Mouse (Mus musculus) megakaryocyte-erythroid progenitor cell, adult 5-6 weeks (primary cell): ENCODE results near the gene Raly. TPM values are rescaled to one million over a fixed set of nuclear protein-coding genes. Genes with fewer than 3 reads are reported as not detected.
A peak's percentile ranks its signal among the peaks of the same experiment; 100 is the strongest.
"Not testable (repeated sequence)": the region's sequence is repeated elsewhere in the genome, so short reads cannot be mapped to it uniquely, and the experiment has no call there.

Source experiments
- ATAC-seq: replicated peaks from 2 replicates; pipeline ENCODE4 v1.8.0; 2016; ENCODE audit warnings: mild to moderate bottlenecking, inconsistent platforms; ENCODE audit not compliant: severe bottlenecking, poor library complexity, low FRiP score, low TSS enrichment
- total RNA-seq, 2 experiments: library from RNA; stranded (forward) in 1 of 2; stranded (reverse) in 1 of 2; fragments of 200-1000, 215-1000 nt in 1 of 2; fragments of >200 nt in 1 of 2; fragmentation: Nextera tagmentation in 1 of 2; gene quantifications; 2 replicates each; pipeline ENCODE4 v1.2.3; 2014 to 2017

Raly gene
- total RNA-seq, 2 experiments from 2014 or later: 167 to 190 TPM

- ATAC-seq: not testable (repeated sequence)
Observed at GRCm38 (mm10) chr2:154908223-154908622, 117.3 kb downstream of the Raly start.

- ATAC-seq: no peak
Observed at GRCm38 (mm10) chr2:154909789-154910188, 118.9 kb downstream of the Raly start.

- no peak for ATAC-seq
Observed at GRCm38 (mm10) chr2:154915922-154916541, 125.1 kb downstream of the Raly start.

GRCm38 (mm10) chr2:154916547-154916946 lies 125.7 kb downstream of the Raly start:
- ATAC-seq: peak; percentile 80

Other genes starting within 250 kb of the Raly start
- gene 1700003F12Rik, start 244.0 kb upstream of the Raly start, total RNA-seq (2014; fragmentation: Nextera tagmentation): not detected in 2 replicates
- gene 1700003F12Rik, start 244.0 kb upstream of the Raly start, total RNA-seq (2017): not detected in 2 replicates
- gene Actl10, start 239.3 kb upstream of the Raly start, total RNA-seq (2014; fragmentation: Nextera tagmentation): not detected in 2 replicates
- gene Actl10, start 239.3 kb upstream of the Raly start, total RNA-seq (2017): not detected in 2 replicates
- 3.1 and 6.1 TPM in 2 replicates for gene Necab3, start 232.2 kb upstream of the Raly start, total RNA-seq (2014; fragmentation: Nextera tagmentation)
- 0.09 and 1.8 TPM in 2 replicates for gene Necab3, start 232.2 kb upstream of the Raly start, total RNA-seq (2017)
- gene E2f1, start 221.2 kb upstream of the Raly start, total RNA-seq (2014; fragmentation: Nextera tagmentation): 25.3 and 26.1 TPM in 2 replicates
- gene E2f1, start 221.2 kb upstream of the Raly start, total RNA-seq (2017): 7.0 and 7.8 TPM in 2 replicates
- 17.3 and 18.1 TPM in 2 replicates for gene Pxmp4, start 187.4 kb upstream of the Raly start, total RNA-seq (2014; fragmentation: Nextera tagmentation)
- gene Pxmp4, start 187.4 kb upstream of the Raly start, total RNA-seq (2017): 9.1 and 12.4 TPM in 2 replicates
- 5.1 and 7.1 TPM in 2 replicates for gene Zfp341, start 177.8 kb upstream of the Raly start, total RNA-seq (2014; fragmentation: Nextera tagmentation)
- 0.30 and 1.1 TPM in 2 replicates for gene Zfp341, start 177.8 kb upstream of the Raly start, total RNA-seq (2017)
- not detected in 2 replicates for gene 4930519P11Rik, start 177.7 kb upstream of the Raly start, total RNA-seq (2014; fragmentation: Nextera tagmentation)
- gene 4930519P11Rik, start 177.7 kb upstream of the Raly start, total RNA-seq (2017): not detected in 2 replicates
- 79.5 and 118 TPM in 2 replicates for gene Chmp4b, start 139.4 kb upstream of the Raly start, total RNA-seq (2014; fragmentation: Nextera tagmentation)
- gene Chmp4b, start 139.4 kb upstream of the Raly start, total RNA-seq (2017): 95.1 and 99.0 TPM in 2 replicates
- gene Gm14214, start 21.1 kb upstream of the Raly start, total RNA-seq (2014; fragmentation: Nextera tagmentation): not detected in 2 replicates
- gene Gm14214, start 21.1 kb upstream of the Raly start, total RNA-seq (2017): not detected in 2 replicates
- not detected in 2 replicates for gene a, start 306 bp downstream of the Raly start, total RNA-seq (2014; fragmentation: Nextera tagmentation)
- gene a, start 306 bp downstream of the Raly start, total RNA-seq (2017): not detected in 2 replicates
- 172 and 189 TPM in 2 replicates for gene Eif2s2, start 101.8 kb downstream of the Raly start, total RNA-seq (2014; fragmentation: Nextera tagmentation)
- gene Eif2s2, start 101.8 kb downstream of the Raly start, total RNA-seq (2017): 319 and 320 TPM in 2 replicates
- gene Gm14226, start 227.2 kb downstream of the Raly start, total RNA-seq (2014; fragmentation: Nextera tagmentation): not detected in 2 replicates
- not detected in 2 replicates for gene Gm14226, start 227.2 kb downstream of the Raly start, total RNA-seq (2017)